Mouse (Mus musculus) ES-Bruce4 (cell line): ENCODE data around the gene Cdh6.

Experiments
- CTCF ChIP-seq: IDR thresholded peaks from one replicate; pipeline ENCODE4 v1.8.1; 2011; ENCODE audit warnings: low read depth, low read length
- EP300 ChIP-seq: IDR thresholded peaks from 2 replicates; pipeline ENCODE4 v1.6.1; 2011; ENCODE audit warnings: low read depth, low read length; ENCODE audit not compliant: insufficient read depth
- POLR2A ChIP-seq: IDR thresholded peaks from one replicate; pipeline ENCODE4 v1.8.1; 2011; ENCODE audit warnings: low read length; ENCODE audit not compliant: insufficient read depth

GRCm38 (mm10) chr15:13137166-13137565 is 36.3 kb downstream of the Cdh6 start:
- TF ChIP-seq POLR2A (no peak), CTCF (no peak), EP300 (no peak)
